Mouse (Mus musculus): ENCODE measurements at regions not wholly inside any gene's neighbourhood (a gene's known extent, or its start where the extent isn't known, plus 50 kb on each side); places are given as distances from the start of the nearest gene placed in this dataset.

GRCm38 (mm10) chr9:24833766-24834165 is 59.7 kb upstream of the Tbx20 start:
- no peak for TF ChIP-seq CTCF (IDR thresholded peaks at IDR 0.05)
- ATAC-seq (no peak), DNase-seq (ENCODE audit: low read depth, low spot score) (no peak)
- POLR2A ChIA-PET = no interaction called here
- CTCF ChIA-PET = no interaction called here
- in situ Hi-C loops (cut with MboI; ENCODE audit: low pct_unique_long_range_greater_than_20kb) = no loop called here
- peaks cover 5% of the 10 kb centered on the region for H3K27me3 ChIP-seq

DNA sequence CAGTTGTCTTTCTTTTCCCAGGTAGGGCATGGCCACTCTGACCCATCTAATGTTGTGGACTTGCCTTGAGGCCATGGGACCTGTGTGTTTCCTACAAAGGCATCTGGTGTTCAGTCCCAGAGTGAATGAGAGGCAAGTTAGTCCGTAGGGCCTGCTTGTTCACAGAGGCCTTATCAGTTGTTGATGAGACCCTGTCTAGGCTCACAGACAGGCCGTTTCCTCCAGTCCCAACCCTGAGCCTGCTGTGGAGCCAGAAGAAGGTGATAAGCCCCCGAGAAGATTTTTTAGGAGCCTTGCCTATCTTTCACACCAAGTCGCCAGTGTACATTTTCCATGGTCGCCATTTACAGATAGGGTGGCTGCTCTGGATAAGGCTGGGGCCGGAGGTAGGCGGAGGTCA is 74.1 kb upstream of the Tbx20 start:
- ChIA-PET CTCF (no interaction called here), POLR2A (no interaction called here)
- ATAC-seq (no peak), DNase-seq (ENCODE audit: low read depth, low spot score) (no peak)
- H3K27me3 ChIP-seq = peaks cover 4% of the 10 kb centered on the region
- TF ChIP-seq CTCF (IDR thresholded peaks at IDR 0.05) = no peak
- in situ Hi-C loops (cut with MboI; ENCODE audit: low pct_unique_long_range_greater_than_20kb) = no loop called here

- ATAC-seq (no peak), DNase-seq (ENCODE audit: low read depth, low spot score) (no peak)
- TF ChIP-seq CTCF (IDR thresholded peaks at IDR 0.05) = no peak
- no peaks in the 10 kb centered on the region for H3K27me3 ChIP-seq
- POLR2A ChIA-PET = no interaction called here
- CTCF ChIA-PET = interaction anchor here (1.3 kb wide), 1 partner anchor 32 kb away, joined by 4 read pairs; no protein-coding TSS in a partner anchor
- in situ Hi-C loops (cut with MboI; ENCODE audit: low pct_unique_long_range_greater_than_20kb) = no loop called here
These were observed 85.4 kb upstream of the Tbx20 start for GRCm38 (mm10) chr9:24859459-24859858.

GRCm38 (mm10) chr9:24866390-24867173 is 92.5 kb upstream of the Tbx20 start:
- TF ChIP-seq CTCF (IDR thresholded peaks at IDR 0.05) = no peak
- ChIA-PET CTCF (no interaction called here), POLR2A (no interaction called here)
- DNase-seq (ENCODE audit: low read depth, low spot score) (no peak), ATAC-seq (no peak)
- in situ Hi-C loops (cut with MboI; ENCODE audit: low pct_unique_long_range_greater_than_20kb) = no loop called here
- no peaks in the 10 kb centered on the region for H3K27me3 ChIP-seq

GRCm38 (mm10) chr9:24868746-24869145 is 94.6 kb upstream of the Tbx20 start:
- DNase-seq (ENCODE audit: low read depth, low spot score) = no peak
- CTCF ChIA-PET = interaction anchor here (0.9 kb wide), 1 partner anchor 11 kb away, joined by 4 read pairs; no protein-coding TSS in a partner anchor
- POLR2A ChIA-PET = interaction anchor here (0.8 kb wide), 1 partner anchor 11 kb away, joined by 3 read pairs; no protein-coding TSS in a partner anchor
- ATAC-seq = no peak
- in situ Hi-C loops (cut with MboI; ENCODE audit: low pct_unique_long_range_greater_than_20kb) = no loop called here
- no peaks in the 10 kb centered on the region for H3K27me3 ChIP-seq
- TF ChIP-seq CTCF (IDR thresholded peaks at IDR 0.05) = no peak

DNA sequence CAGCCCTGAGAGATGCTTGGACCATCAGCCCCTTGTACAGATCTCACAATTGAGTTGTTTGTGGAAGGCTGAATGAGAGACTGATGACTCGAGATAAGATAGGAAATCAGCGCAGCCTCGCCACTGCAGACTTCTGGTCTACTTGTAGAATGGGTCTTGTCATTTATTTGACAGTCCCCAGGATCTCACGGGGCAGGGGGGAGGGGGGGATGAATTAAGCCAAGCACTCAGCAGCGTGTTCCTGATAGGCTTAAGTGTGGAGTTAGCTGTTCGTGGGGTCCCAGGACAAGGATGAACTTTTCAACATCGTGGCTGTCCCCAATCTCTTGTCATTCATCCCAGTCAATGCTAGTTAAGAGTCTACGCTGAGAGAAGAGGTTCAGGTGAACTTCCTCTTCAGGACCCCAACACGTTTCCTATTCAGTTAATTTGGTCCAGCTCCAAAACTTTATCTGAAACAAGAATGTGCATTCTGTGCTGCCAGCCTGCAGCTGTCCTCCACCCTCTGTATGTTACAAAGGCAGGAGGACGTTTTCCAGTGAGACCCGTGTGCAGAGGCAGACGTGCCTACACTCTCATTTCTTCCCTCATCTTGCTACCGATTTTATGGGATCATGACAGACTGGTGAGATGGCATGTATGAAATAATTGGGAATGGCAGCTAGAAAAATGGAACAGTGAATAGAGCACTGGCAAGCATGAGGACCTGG is 100.5 kb upstream of the Tbx20 start:
- ATAC-seq (no peak), DNase-seq (ENCODE audit: low read depth, low spot score) (no peak)
- CTCF ChIA-PET = no interaction called here
- in situ Hi-C loops (cut with MboI; ENCODE audit: low pct_unique_long_range_greater_than_20kb) = no loop called here
- H3K27me3 ChIP-seq = no peaks in the 10 kb centered on the region
- POLR2A ChIA-PET = no interaction called here
- no peak for TF ChIP-seq CTCF (IDR thresholded peaks at IDR 0.05)

GRCm38 (mm10) chr9:24878384-24879174 is 104.5 kb upstream of the Tbx20 start:
- in situ Hi-C loops (cut with MboI; ENCODE audit: low pct_unique_long_range_greater_than_20kb) = no loop called here
- CTCF ChIA-PET = interaction anchor here (1.2 to 1.7 kb wide), 2 partner anchors 10 to 11 kb away, joined by 4 read pairs; no protein-coding TSS in a partner anchor
- no peak for DNase-seq (ENCODE audit: low read depth, low spot score)
- no peaks in the 10 kb centered on the region for H3K27me3 ChIP-seq
- POLR2A ChIA-PET = interaction anchor here (1.5 kb wide), 1 partner anchor 10 kb away, joined by 4 read pairs; no protein-coding TSS in a partner anchor
- ATAC-seq = no peak
- no peak for TF ChIP-seq CTCF (IDR thresholded peaks at IDR 0.05)

DNA sequence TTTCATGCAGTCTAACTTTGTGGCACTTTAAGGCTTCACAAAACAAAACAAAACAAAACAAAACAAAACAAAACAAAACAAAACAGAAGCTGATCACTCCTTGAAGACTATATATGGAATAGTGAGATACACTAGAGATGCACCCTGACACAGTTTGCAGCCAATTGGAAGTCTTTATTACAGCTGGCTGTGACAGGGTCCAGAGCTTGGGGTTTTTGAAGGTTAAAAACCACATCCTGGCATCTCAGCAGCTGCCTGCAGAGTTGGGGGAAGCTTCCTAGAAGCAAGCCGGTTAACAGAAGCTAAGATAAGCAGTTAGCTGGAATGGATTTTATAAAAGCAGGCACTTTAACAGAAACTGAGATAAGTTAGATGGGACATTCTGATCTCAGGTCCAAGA is 105.6 kb upstream of the Tbx20 start:
- DNase-seq (ENCODE audit: low read depth, low spot score) = no peak
- no peaks in the 10 kb centered on the region for H3K27me3 ChIP-seq
- TF ChIP-seq CTCF (IDR thresholded peaks at IDR 0.05) = no peak
- CTCF ChIA-PET = interaction anchor here (1.2 to 1.7 kb wide), 2 partner anchors 9 to 11 kb away, joined by 4 read pairs; no protein-coding TSS in a partner anchor
- POLR2A ChIA-PET = interaction anchor here (1.1 kb wide), 1 partner anchor 11 kb away, joined by 3 read pairs; no protein-coding TSS in a partner anchor
- ATAC-seq = no peak
- in situ Hi-C loops (cut with MboI; ENCODE audit: low pct_unique_long_range_greater_than_20kb) = no loop called here

DNA sequence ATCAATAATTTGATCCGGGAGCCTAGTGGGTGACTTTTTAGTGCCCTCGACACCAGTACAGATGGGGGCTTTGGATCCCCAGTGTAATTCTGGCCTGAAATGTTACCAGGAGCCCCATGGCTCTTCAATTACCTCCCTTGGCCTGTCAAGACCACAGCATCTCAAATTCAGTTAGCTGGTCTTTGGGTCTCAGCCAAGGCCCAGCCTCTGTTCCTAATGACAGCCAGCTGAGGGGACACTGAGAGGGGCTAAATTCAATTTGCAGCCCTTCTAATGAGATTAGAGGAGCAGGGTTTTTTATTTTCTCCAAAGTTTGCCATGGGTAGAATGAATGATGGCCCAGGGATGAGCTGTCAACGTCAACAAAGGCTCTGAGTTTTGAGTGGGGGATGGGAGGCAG is 109.9 kb upstream of the Tbx20 start:
- ATAC-seq (no peak), DNase-seq (ENCODE audit: low read depth, low spot score) (no peak)
- CTCF ChIA-PET = no interaction called here
- in situ Hi-C loops (cut with MboI; ENCODE audit: low pct_unique_long_range_greater_than_20kb) = no loop called here
- peaks cover 4% of the 10 kb centered on the region for H3K27me3 ChIP-seq
- no peak for TF ChIP-seq CTCF (IDR thresholded peaks at IDR 0.05)
- POLR2A ChIA-PET = no interaction called here

GRCm38 (mm10) chr9:24888282-24888681 is 114.2 kb upstream of the Tbx20 start:
- POLR2A ChIA-PET = interaction anchor here (0.6 to 1.4 kb wide), 2 partner anchors 10 to 235 kb away, joined by 3 to 4 read pairs; no protein-coding TSS in a partner anchor
- DNase-seq (ENCODE audit: low read depth, low spot score) = no peak
- no peak for ATAC-seq

More at GRCm38 (mm10) chr9:24888282-24888681, 114.2 kb upstream of the Tbx20 start:
- in situ Hi-C loops (cut with MboI; ENCODE audit: low pct_unique_long_range_greater_than_20kb) = no loop called here
- CTCF ChIA-PET = interaction anchor here (0.8 to 1.1 kb wide), 2 partner anchors 16 to 89 kb away, joined by 3 read pairs; no protein-coding TSS in a partner anchor
- H3K27me3 ChIP-seq = peaks cover 4% of the 10 kb centered on the region
- TF ChIP-seq CTCF (IDR thresholded peaks at IDR 0.05) = no peak
